In genomic region chr15:85724271-85725165, GRCm38 (mm10) we compare ENCODE assay signal across 12 mouse cellular contexts. TPM values are rescaled to one million over a fixed set of nuclear protein-coding genes. Genes with fewer than 3 reads are reported as not detected.
DNase-seq lines count a peak whose midpoint lies in the region; ATAC-seq and TF ChIP-seq lines count a peak whose summit lies in the region.
"Had no signal": no experiment of that assay in that cellular context is flagged by ENCODE, and none has a peak within 500 bp of the region (broad histone marks: within the 10 kb centered on the region; RNA-seq: fewer than 3 reads in every experiment).

No protein-coding gene starts in this region.

- no peak for TF ChIP-seq EP300 in stomach, postnatal 0 days (optimal IDR thresholded peaks at IDR 0.05)

- H3K4me2 ChIP-seq in stomach, postnatal 0 days (replicated peaks; ENCODE audit: low read depth), result no peak overlapping the region
- H3K4me2 ChIP-seq in forebrain, embryonic 11.5 days (ENCODE audit: low read depth, low read length, severe bottlenecking), result no peak overlapping the region
- H3K4me2 ChIP-seq: hindbrain, embryonic 14.5 days had no signal

- H3K27ac ChIP-seq in stomach, postnatal 0 days (replicated peaks), result no peak overlapping the region
- no peak overlapping the region for H3K27ac ChIP-seq in forebrain, embryonic 11.5 days (ENCODE audit: low read depth, low read length)
- H3K27ac ChIP-seq: forebrain, embryonic 10.5 days; hindbrain, embryonic 14.5 days had no signal

- peak; percentile 40 for ATAC-seq in stomach, postnatal 0 days (ENCODE audit: low FRiP score, low TSS enrichment)
- ATAC-seq in forebrain, embryonic 11.5 days (replicated peaks; ENCODE audit: low FRiP score), result no peak

- H3K27me3 ChIP-seq in stomach, postnatal 0 days (ENCODE audit: control insufficient read depth, insufficient read depth, low read length), result no peaks in the 10 kb centered on the region
- no peaks in the 10 kb centered on the region for H3K27me3 ChIP-seq in forebrain, embryonic 11.5 days (ENCODE audit: control insufficient read depth, insufficient read depth, low read length)

- no peak overlapping the region for H3K4me3 ChIP-seq in stomach, postnatal 0 days (ENCODE audit: low read depth, low read length)
- no peak overlapping the region for H3K4me3 ChIP-seq in forebrain, embryonic 11.5 days (ENCODE audit: low read depth, low read length)
- H3K4me3 ChIP-seq: forebrain, embryonic 10.5 days had no signal

- WGBS in stomach, postnatal 0 days, result 30% methylated on average over 11 of the region's 11 CpGs
- 54% methylated on average over 11 of the region's 11 CpGs for WGBS in forebrain, embryonic 11.5 days

- no peak overlapping the region for H3K9ac ChIP-seq in stomach, postnatal 0 days (ENCODE audit: low read length)
- no peak overlapping the region for H3K9ac ChIP-seq in forebrain, embryonic 11.5 days (ENCODE audit: low read length)
- H3K9ac ChIP-seq: hindbrain, embryonic 14.5 days had no signal

- no peaks in the 10 kb centered on the region for H3K4me1 ChIP-seq in stomach, postnatal 0 days (replicated peaks; ENCODE audit: control insufficient read depth, insufficient read depth)
- H3K4me1 ChIP-seq in forebrain, embryonic 11.5 days (replicated peaks; ENCODE audit: control insufficient read depth, insufficient read depth, low read length), result no peaks in the 10 kb centered on the region
- H3K4me1 ChIP-seq: forebrain, embryonic 10.5 days had no signal

- H3K36me3 ChIP-seq in stomach, postnatal 0 days (ENCODE audit: control insufficient read depth, insufficient read depth, low read length), result no peaks in the 10 kb centered on the region
- no peaks in the 10 kb centered on the region for H3K36me3 ChIP-seq in forebrain, embryonic 11.5 days (ENCODE audit: control insufficient read depth, insufficient read depth, low read length)
- H3K36me3 ChIP-seq: forebrain, embryonic 10.5 days; G1E had no signal

- DNase-seq in lung, postnatal 10 days, result peak; percentile 43
- no peak for DNase-seq in lung, postnatal 25 days (ENCODE audit: low spot score)
- DNase-seq in heart, adult 18-20 months, result peak; percentile 84 to 89
- DNase-seq in heart, postnatal 10 days, result peak; percentile 90 to 91
- no peak for DNase-seq in stomach, postnatal 0 days (ENCODE audit: low spot score)
- no peak for DNase-seq in Muller cell, postnatal 12 days (ENCODE audit: inconsistent ontology term)
- DNase-seq in forebrain, embryonic 11.5 days (ENCODE audit: low spot score), result no peak
- DNase-seq: lung, adult 2 months; thymus, postnatal 36 days had no signal

- intact Hi-C loops in heart, postnatal 10 days (cut with DNase I), result no loop called here

- H3K9me3 ChIP-seq in stomach, postnatal 0 days (ENCODE audit: control insufficient read depth, low read length), result no peaks in the 10 kb centered on the region
- H3K9me3 ChIP-seq in forebrain, embryonic 11.5 days (ENCODE audit: control insufficient read depth, low read length), result no peaks in the 10 kb centered on the region
- H3K9me3 ChIP-seq: forebrain, embryonic 10.5 days; G1E had no signal

- TF ChIP-seq CTCF in stomach, postnatal 0 days (IDR thresholded peaks at IDR 0.05; ENCODE audit: low read depth), result no peak

RNA-seq across cellular contexts. Expression of gene Ppara, which starts 10.3 kb away (rescaled TPM):
- total RNA-seq in heart, adult 18-20 months (2021), result 10 to 100 TPM; 73.1 to 74.9 TPM
- 10 to 100 TPM; 39.2 to 52.4 TPM for total RNA-seq in heart, postnatal 10 days (2021)
- 16.8 and 18.8 TPM in 2 replicates for polyA plus RNA-seq in stomach, postnatal 0 days (2015; fragmentation: Nextera tagmentation; extraction: Ambion mirVana)
- 0.31 and 0.51 TPM in 2 replicates for polyA plus RNA-seq in forebrain, embryonic 11.5 days (2014; fragmentation: Nextera tagmentation; extraction: Ambion mirVana)
- polyA plus RNA-seq: G1E had no signal

Comparison
In these comparisons a context has a peak if more than half of its experiments do, and no peak if none do; other contexts are left out.
1. DNase-seq: peak in lung, postnatal 10 days (single experiment), heart, adult 18-20 months (2 of 2) and heart, postnatal 10 days (2 of 2); none in lung, postnatal 25 days (single experiment), stomach, postnatal 0 days (single experiment), Muller cell, postnatal 12 days (single experiment) and forebrain, embryonic 11.5 days (single experiment).